Mouse (Mus musculus) activated CD4-positive, CD25-positive, alpha-beta regulatory T cell, adult 4 months (primary cell): Measurements from ENCODE around the gene Map1b. TPM values are rescaled to one million over a fixed set of nuclear protein-coding genes. Genes with fewer than 3 reads are reported as not detected.

Source experiments
- ATAC-seq: one replicate; pipeline ENCODE4 v1.8.0; 2017
- polyA plus RNA-seq, 2 experiments: library from polyadenylated mRNA; unstranded; fragments of 100-300 nt; shearing (Covaris generic); gene quantifications; one replicate each; pipeline ENCODE4 v1.2.1; 2017

Gene Map1b
- polyA plus RNA-seq, 2 experiments from 2014 or later = 0.04 to 0.40 TPM

DNA sequence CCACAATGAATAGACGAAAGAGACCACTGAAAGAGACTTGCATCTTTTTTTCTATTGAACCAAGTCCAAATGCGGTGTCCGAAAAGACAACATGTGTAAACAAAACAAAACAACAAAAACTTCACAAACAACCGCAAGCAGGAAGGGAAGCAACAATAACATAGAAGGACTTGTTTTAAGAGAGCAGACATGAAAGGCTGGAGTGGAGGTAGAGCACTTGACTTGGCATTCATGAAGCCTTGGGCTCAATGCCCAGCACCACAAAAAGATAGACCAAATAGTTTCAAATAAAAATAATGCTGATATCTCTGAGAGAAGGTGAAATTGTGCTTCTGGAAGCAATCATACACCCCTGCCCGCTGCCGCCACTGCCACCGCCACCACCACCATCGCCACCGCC, 30.5 kb downstream of the Map1b start:
- ATAC-seq = no peak

DNA sequence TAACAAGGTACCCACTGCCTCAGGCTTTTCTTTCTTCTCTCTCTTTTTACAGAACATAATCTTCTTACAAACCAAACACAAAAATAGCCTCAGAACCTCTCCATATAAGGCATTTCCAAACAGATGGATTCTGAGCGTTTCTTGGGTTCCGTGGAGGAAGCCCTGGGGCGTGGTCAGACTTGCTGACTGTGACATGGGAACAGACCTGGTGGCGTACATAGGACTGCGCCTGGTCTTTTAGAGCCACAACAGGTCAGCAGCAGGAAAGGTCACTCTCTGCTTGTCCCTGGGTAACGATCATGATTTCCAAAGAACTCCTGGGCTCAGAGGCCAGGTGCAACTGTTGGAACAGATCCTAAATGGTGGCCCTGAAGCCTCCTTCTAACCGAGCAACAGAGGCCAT, 31.0 kb downstream of the Map1b start:
- no peak for ATAC-seq

DNA sequence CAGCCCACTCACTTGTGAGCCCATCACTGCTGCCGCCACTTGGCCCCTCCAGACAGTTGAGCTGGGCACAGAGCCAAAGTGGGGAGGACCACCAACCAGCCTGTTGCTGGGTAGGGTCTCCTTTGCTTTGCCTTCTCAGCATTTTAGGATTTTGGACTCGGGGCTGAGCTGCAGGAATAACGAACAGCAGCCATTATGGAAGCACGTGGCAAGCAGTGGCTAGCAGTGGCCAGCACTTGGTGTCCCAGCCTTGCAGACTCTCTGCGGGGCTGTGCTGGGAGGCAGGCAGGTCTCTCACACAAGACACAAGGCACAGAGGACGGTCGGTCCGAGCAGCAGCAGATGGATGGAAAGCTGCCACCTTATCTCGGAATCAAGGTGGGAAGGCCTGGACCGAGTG, 31.4 kb downstream of the Map1b start:
- ATAC-seq = no peak

DNA sequence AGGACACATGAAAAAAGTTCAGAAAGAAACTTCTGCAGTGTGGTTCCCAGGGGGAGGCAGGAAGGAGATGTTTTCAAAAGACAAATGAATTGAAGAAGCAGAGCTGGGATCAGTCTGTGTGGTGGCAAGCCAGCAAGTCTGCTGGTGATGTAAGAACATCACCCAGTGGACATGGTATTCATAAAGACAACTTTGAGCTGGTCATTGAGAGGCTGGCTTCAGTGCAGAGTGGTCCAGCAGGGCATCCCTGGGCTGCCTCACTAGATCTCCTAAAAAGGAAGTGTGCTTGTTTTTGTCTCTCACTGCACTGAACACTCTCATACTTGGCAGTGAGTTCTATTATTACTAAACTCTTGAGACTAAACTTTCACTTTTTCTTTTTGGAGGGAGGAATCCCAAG, 32.9 kb downstream of the Map1b start:
- no peak for ATAC-seq

DNA sequence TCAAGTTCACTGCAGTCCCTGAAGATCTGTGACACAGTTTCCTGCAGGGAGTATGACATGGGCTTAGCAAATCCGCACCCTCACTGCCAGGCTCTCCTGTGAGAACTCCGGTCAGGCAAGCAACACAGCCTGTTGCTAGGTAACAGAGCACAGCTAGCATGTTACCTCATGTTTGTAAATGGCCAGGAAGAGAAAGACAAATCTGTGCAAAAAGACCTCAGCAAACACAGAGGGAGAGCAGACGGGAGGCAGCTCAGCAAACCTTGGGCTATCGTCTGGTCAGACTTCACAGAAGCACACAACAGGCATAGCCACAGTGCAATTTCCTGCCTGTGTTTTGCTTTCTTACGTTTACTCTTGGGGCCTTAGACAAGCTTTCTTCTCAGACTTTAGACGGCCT, 40.9 kb downstream of the Map1b start:
- ATAC-seq = no peak

DNA sequence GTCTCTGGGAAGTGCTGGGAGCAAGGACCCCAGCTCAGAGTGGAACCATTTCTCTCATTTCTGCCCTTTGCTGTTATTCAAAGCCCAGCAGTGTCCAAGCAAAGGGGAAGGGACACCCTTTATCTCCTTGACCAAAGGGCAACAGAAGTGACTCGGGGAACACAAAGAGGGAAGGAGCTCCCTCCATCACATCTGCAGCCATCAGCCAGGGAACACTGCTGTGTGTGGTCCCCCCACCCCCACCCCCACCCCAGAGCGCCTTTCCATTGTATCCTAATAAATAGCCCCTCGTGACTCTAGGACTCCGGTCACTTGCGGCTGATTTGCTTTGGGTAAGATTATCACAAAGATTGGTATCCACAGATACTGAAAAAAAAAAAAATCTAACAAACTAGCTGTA, 41.3 kb downstream of the Map1b start:
- no peak for ATAC-seq

DNA sequence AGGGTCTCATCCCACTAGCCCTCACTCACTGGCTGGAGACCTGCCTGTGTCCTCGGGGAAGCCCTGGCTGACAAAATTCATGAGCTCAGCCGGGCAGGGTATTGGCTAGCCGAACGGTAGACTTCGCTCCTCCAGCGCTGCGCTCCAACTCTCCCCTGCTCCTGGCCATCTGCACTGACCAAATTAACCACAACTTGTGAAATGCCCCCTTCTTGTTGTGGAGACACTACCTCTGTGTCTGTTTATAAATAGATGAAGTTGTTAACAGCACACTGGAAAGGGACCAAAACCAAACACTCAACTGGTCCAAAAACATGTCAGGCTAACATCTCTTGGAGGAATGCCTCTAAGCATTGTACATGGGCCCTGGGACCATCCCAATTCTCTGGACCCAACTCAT, 42.2 kb downstream of the Map1b start:
- ATAC-seq = no peak

DNA sequence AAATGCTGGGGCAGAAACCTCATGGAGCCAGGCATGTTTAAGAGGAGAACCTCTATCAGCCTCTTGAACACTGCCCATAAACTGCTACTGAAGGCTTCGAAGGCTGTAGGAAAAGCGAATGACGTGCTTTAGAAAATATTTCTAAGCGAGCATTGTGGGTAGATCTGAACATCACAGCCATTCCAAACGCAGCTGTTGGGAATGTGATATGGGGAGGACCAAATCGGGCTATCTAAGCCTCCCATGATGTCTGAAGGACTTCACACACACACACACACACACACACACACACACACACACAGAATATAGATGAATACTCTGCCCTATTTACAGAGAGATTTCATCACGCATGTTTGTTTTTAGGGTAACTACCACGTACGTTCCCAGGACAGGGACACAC, 44.3 kb downstream of the Map1b start:
- no peak for ATAC-seq

DNA sequence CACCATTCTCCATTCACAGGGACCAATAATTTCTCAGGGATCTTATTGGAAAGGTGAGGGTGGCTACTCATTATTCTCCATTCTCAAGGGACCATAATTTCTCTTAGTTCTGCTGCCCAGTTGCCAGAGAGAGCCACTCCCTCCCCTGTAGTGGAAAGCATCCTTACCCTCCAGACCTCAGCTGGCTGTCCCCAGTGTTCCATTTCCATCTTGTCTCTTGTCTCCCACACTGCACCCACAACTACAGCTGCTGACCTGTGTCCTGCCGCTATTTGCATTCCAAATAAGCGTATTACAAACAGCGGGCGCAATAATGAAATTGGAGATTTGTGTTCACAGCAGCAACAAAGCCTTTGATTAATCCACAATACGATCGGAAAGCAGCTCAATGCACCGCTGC, 46.3 kb downstream of the Map1b start:
- no peak for ATAC-seq

DNA sequence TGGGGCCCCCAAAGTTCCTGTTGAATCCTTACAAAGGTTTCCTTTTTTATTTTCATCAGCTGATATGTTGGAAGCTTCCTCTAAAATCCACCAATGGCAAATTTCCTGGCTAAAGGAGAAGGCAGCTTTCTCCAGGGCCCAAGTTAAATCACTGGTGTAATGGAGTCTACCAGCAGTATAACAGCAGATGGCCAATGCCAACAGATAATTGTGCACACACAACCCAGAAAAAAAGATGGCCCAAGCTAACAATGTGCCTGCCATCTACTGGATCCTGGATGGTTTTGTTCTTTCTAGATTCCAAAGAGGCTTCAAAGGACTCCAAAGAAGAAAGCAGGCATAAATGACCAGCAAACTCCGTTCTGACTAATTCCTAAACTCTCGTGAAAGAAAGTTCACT, 48.1 kb downstream of the Map1b start:
- ATAC-seq = no peak

DNA sequence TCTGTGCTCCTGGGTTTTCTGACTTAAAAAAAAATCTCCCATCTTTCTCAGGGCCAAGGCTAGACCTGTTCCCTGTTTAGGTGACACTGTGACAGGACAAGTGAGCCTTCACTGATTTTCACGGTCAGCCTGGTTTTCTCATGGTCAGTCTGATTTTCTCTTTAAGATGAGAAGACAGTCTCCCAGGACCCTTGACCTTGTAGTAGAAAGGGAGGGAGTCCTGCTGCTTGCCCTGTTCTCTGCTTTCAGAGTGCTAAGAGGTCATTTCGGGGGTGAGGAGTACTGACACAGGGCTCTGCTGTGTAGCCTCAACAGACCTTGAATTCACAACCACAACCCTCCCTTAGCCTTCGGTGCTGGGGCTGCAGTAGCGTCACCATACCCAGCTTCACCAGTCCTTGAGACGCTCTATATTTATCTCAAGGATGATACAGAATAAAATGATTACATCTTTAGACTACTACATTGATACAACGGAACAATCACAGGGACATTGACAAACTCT, 49.5 kb downstream of the Map1b start:
- no peak for ATAC-seq

DNA sequence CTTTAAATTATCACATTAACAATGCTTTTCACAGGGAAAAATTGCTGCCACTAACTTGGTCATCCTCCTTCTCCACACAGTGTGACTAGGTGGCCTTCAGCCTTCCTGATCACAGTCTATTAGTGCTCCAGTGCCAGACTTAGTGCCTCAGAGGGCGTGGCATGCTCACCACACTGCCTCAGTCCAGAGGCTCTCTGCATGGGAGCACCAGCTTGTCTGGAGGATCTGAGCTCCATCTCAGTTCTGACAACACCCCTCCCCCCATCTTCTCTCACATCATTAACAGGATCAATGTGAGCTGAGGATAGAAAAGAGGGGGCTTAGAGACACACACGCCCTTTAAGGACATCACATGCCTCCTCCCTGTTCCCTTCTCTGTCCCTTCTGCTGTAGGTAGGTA, 50.3 kb downstream of the Map1b start:
- ATAC-seq = no peak

DNA sequence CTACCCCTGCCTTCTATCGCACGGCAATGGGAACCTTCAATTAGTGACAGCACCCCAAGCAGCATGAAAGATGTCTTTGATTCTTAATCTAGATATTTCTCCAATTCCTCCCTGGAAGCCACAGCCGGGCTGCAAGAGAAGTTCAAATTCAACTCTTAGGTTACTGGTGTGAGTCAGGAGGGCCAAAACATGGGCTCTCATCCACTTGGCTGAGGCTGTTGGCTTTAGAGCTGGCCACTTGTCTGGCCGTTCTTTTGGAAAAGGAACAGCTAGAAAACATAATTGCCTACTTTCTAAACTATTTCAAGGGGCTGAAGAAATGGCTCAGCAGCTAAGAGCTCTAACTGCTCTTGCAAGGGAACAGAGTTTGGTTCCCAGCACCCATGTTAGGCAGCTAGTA, 51.8 kb downstream of the Map1b start:
- no peak for ATAC-seq

DNA sequence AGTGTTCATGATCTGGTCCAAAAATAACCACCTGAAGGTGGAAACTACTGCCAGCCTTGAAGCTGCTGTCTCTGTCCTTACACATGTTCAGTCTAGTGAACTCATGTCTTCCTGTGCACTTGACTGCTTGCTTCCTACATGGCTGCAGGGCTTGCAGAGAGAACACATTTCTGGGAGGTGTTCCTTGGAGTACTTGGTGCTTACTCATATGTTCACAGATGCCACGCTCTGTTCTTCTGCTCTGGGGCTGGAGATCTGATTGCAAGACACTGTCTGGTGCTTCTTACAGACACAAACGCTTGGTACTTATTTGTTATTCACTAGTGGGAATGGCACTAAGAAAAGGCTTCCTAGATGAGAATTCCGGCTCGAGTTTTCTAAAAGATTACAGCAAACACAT, 54.5 kb downstream of the Map1b start:
- no peak for ATAC-seq

DNA sequence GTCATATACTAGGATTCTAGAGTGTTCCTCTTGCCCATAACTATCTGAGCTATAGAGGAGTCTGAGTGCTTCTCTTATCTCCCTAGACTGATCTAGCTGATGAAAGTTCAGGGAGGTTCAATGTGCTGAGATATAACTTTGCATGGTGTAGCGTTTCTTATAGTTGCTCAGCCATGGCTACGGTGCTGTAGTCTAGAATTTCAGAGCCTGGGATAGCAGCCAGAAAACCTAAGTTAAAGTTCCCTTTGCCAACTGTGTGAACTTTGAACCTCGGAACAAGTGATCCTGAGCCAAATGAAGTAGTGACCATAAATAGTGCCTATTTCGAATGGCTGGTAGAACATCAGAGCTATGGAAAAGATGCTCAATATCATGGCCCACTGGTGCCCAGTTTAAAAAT, 56.7 kb downstream of the Map1b start:
- ATAC-seq = no peak

DNA sequence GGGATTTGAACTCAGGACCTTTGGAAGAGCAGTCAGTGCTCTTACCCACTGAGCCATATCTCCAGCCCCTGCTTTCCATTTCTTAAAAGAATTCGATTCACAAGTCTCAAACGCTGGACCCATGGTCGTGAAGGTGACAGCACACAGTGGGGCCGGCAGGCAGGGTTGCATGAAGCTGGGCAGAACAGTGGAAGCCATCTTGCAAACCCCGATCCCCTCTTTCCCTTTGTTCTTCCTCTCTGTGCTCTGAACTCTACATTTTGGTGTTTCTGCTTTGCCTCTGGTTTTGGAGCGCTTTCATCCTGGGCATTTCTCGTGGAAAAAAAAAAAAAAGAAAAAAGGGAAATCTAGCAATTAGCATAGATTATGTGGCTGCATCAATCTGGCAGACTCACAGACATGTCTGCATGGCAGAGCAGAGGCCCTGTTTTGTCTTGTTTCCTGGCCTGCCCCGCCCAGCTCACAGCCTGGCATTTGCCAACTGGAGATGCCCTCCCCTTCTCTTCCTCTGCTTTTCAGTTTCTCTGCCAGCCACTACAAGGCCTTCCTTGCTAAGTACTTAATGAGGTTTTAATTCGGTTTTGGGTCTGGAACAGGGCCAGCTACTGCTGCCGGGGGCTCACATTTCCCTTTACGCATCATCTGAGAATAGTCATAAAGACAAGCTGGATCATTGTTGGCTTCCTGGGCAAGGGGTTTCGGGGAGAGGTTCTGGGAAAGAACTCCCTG, 57.5 kb downstream of the Map1b start:
- ATAC-seq = no peak

DNA sequence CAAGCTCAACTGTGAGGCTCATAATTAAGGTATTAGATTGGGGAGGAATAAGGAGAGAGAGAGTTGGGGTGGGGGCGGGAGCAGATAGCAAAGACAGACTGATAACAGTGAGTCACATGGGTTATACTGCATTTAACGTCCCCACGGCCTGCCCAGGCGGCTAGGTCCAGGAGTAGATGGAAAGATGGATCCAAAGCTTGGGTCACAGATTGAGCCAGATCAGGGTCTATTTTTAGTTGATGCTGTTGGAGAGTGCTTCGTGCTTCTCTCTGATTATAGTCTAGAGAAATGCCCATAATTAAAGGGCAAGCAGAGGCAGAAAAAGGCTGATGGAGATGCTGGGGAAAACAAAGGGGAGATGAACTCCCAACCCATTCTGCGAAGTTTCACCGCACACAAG, 61.4 kb downstream of the Map1b start:
- ATAC-seq = no peak

DNA sequence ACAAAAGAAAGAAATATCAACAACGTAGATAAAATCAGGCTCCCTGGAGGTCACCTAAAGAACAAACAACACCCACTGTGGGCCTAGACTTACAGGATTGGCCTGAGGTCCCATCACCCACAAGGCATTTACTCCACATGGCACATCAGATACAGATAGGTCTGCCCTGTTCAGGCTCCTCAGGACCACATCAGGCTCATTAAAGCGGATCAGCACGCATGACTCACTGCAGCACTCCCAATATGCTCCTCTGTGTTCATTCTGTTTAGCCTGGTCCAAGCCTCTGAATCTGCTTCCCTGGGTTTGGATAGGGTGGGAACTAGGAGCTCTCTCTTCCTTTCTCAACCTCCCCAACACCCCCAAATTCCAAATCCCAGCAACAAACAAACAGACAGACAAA, 63.9 kb downstream of the Map1b start:
- no peak for ATAC-seq

DNA sequence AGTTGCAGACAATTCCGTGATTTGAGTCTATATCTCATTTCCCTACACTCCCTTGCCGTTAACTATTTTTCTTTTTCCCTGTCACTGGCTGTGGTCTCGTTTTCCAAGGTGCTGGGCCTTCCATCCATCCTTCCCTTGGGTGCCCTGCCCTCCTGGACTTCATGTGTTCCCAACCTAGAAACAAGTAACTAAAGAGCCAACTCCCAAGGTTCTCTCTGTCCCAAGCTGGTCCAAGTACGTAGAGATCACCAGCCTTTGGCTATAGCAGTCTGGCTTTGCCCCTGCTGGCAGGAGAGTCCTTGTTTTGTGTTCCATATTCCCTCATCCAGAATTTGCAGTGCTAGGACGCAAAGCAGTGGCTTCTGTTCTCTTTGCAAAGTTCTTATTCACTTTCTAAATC, 65.1 kb downstream of the Map1b start:
- ATAC-seq = no peak

DNA sequence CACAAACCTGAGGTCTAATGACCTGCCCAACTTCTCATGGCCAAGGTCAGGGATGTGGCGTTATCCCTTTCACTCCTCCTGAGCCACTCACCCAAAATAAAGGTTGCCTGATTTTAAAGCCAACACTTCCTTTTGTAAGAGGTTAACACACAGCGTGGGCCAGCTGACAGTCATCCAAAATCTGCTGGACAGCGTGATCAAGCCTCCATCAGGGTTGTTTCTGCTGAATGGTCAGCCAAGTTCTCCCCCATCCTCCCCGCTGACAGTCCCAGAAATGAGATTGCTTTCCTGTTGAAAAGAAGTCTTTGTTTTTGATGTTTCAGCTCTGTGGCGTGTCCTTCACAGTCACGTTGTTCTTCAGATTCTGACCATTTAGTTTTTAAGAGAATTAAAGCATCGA, 65.6 kb downstream of the Map1b start:
- no peak for ATAC-seq

DNA sequence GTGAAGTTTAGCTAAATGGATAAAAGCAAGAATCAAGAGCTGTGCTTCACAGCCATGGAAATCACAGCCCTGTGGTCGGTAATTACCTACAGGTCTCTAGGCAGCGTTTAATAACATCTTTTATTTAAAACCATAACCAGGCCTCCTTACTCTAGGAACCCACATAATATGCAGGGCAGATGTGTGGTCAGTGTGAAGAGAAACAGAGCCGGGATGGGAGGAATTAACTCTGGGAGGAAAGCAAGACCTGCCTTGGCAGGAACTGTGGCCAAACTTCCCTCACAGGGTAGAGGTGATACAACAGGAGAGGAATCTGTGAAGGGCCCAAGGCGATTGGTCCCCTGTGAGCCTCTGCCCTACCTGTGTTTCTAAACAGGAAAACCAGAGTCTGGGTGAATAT, 66.8 kb downstream of the Map1b start:
- ATAC-seq = no peak

DNA sequence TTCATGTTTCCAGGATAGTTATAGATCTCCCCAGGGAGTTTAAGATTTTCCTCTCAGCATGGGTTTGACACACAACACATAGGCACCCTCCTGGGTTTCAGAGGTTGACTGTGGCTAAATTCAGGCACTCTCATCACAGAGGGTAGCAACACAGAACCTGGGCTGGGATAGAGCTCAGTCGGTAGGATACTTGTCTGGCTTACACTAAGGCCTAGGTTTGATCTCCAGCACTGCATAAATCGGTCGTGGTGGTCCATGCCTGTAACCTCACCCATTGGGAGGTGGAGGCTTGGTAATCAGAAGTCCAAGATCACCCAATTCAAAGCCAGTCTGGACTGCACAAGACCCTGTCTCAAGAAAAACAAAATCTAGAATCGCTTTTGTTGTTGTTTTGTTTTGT, 68.1 kb downstream of the Map1b start:
- ATAC-seq = no peak

DNA sequence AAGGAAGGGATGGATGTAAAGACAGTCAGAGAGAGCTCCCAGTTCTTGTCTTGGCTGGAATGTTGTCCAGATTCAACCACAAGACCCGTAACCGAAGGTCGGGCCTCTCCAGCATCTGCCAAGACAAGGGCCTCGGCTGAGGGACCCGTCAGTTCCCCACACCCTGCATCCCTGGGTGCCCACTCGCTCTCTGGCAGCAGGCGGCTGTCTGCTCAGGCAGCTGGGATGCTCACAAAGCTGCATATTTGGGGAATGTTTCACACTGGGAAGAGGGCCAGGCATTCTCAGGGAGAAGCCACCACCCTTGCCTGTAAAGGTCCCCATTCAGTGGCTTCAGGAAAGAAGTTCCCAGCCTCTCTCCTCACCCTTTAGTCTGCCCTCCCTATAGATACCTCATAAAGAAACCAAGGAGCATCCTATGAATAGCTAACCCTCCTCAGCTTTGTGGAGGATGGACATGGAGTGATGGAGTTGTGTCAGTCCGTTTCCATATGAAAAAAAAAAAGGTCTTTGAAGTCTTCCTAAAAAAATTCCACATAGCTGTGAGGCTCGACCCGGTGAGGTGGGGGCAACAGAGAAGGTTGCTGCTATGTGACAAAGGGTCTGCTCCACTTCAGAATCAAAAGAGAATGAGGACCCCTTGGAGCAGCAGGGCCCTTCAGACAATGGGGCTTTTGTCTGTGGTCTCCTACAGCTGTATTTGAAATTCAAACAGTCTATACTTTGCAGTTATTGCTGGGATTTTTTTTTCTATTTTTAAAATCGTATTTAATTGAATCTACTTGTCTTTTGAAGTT, 68.7 kb downstream of the Map1b start:
- ATAC-seq = no peak

DNA sequence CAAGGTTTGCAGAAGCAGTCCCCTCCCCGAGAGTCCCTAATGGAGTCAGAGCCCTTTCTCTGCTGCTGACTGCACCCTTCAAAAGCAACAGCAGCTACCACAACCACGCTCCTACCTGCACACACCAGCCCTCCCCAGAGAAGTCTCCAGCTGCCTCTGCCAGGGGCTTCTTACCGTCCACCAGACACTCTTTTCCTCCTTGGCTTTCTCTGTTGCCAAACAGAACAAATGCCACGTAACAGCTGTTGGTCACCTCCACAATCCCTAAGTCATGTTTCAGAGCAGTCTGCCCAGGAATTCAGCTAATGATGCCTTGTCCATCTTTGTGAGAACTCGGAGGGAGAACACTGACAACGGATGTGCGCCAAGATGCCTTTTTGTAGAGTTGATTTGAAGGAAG, 69.3 kb downstream of the Map1b start:
- no peak for ATAC-seq
